Mouse (Mus musculus): Measurements from ENCODE around the gene Pts. TPM values are rescaled to one million over a fixed set of nuclear protein-coding genes. Genes with fewer than 3 reads are reported as not detected.

Gene Pts
- 11.8 and 14.8 TPM in 2 replicates for polyA plus RNA-seq (2012; rRNA removed; ENCODE audit: low replicate concordance)

GRCm38 (mm10) chr9:50528293-50528892 lies at the start of gene Pts:
Pts (minus strand) TSS chr9:50528724.

GRCm38 (mm10) chr9:50561145-50561917 lies 32.8 kb upstream of the Pts start, which contains the start of gene Tex12:
Tex12 (minus strand) TSS chr9:50561325.

DNA sequence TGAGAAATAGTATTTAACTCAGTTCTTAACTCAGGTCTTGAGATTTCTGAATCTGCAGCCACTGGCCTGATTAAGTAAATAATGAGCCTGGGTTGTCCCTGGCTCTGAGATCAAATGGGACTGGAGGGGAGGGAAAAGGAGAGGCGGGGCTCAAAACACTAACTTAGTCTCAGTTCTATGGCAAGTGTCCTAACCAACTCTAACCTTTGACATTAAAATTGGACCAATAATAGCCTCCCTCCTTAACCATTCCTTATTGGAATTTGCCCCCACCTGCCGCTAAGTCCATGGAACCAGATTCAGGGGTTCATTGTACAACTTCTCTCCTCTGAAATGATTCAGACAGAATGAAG lies 26.5 kb upstream of the Pts start, which contains the start of gene Bco2:
Gene Bco2, minus strand, starts transcription at position 88 of the 353 bp plus-strand sequence.

DNA sequence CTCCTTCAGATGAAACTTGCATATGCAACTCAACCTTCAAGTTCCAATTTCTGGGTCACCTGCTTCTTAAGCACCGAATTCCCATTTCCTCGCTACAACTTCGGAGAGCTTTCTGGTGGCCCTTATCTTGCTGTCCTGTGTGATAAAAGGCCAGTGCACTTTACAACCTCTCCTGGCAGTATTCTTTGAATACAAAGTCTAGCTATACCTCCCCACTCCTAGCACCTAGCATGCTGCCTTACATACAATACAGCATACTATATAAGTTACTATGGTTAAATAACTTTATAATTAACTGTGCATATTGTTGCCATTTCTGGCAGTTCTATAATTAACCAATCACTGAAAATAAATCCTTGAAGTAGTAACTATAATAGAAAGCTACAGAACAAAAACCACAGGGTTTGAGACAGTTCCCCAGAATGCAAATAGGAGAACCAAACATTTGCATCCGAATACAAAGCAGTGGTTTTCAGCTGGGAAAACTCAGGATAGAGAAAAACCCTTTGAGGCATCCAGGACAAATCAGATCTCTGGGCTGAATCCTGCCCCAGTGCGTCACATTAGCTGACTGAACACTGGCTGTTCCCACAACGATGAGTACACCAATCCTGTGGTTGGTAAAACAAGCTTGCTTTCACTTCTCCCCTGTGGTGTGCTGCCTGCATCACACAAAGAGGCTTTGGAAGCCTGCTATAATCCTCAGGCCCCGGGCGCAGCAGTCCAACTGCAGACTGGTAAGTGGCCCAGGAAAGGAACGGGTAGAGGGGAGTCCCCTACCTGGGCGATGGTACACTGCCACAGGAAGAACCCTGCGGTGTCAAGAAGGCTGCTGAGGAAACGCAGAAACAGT lies 25.9 kb upstream of the Pts start, which contains the start of gene Il18:
Gene Il18, plus strand, starts transcription at position 587 of the 853 bp plus-strand sequence.

GRCm38 (mm10) chr9:50494311-50494710 lies 34.2 kb downstream of the Pts start, which contains the start of gene Plet1:
Plet1 (plus strand) TSS chr9:50494525.

Other genes with a start within 250 kb of the Pts start
- 1.5 and 3.7 TPM in 2 replicates for gene Rpl10-ps3, start 183.8 kb downstream of the Pts start, polyA plus RNA-seq (2012; rRNA removed; ENCODE audit: low replicate concordance)
- gene Plet1, start 34.2 kb downstream of the Pts start, polyA plus RNA-seq (2012; rRNA removed; ENCODE audit: low replicate concordance), result 0.26 and 16.1 TPM in 2 replicates
- gene Il18, start 26.1 kb upstream of the Pts start, polyA plus RNA-seq (2012; rRNA removed; ENCODE audit: low replicate concordance), result 12.4 and 14.0 TPM in 2 replicates
- gene Bco2, start 26.5 kb upstream of the Pts start, polyA plus RNA-seq (2012; rRNA removed; ENCODE audit: low replicate concordance), result 5.6 and 10.1 TPM in 2 replicates
- gene Tex12, start 32.6 kb upstream of the Pts start, polyA plus RNA-seq (2012; rRNA removed; ENCODE audit: low replicate concordance), result not detected in 2 replicates
- gene Sdhd, start 75.1 kb upstream of the Pts start, polyA plus RNA-seq (2012; rRNA removed; ENCODE audit: low replicate concordance), result 493 and 524 TPM in 2 replicates
- gene Timm8b, start 75.2 kb upstream of the Pts start, polyA plus RNA-seq (2012; rRNA removed; ENCODE audit: low replicate concordance), result 49.7 and 77.5 TPM in 2 replicates
- 0.30 and 0.44 TPM in 2 replicates for gene Pih1d2, start 88.6 kb upstream of the Pts start, polyA plus RNA-seq (2012; rRNA removed; ENCODE audit: low replicate concordance)
- 2.1 and 3.4 TPM in 2 replicates for gene Nkapd1, start 88.7 kb upstream of the Pts start, polyA plus RNA-seq (2012; rRNA removed; ENCODE audit: low replicate concordance)
- 9.7 and 18.9 TPM in 2 replicates for gene Dlat, start 131.1 kb upstream of the Pts start, polyA plus RNA-seq (2012; rRNA removed; ENCODE audit: low replicate concordance)
- 0.30 and 2.1 TPM in 2 replicates for gene Dixdc1, start 210.8 kb upstream of the Pts start, polyA plus RNA-seq (2012; rRNA removed; ENCODE audit: low replicate concordance)
- 8.1 and 11.5 TPM in 2 replicates for gene 2310030G06Rik, start 217.8 kb upstream of the Pts start, polyA plus RNA-seq (2012; rRNA removed; ENCODE audit: low replicate concordance)
- gene Cryab, start 222.6 kb upstream of the Pts start, polyA plus RNA-seq (2012; rRNA removed; ENCODE audit: low replicate concordance), result 38.3 and 50.6 TPM in 2 replicates
- 8.3 and 12.9 TPM in 2 replicates for gene Hspb2, start 223.6 kb upstream of the Pts start, polyA plus RNA-seq (2012; rRNA removed; ENCODE audit: low replicate concordance)
- gene Fdxacb1, start 239.5 kb upstream of the Pts start, polyA plus RNA-seq (2012; rRNA removed; ENCODE audit: low replicate concordance), result 1.9 and 2.8 TPM in 2 replicates
- gene Alg9, start 246.3 kb upstream of the Pts start, polyA plus RNA-seq (2012; rRNA removed; ENCODE audit: low replicate concordance), result 15.5 and 18.9 TPM in 2 replicates
- 12.4 and 15.5 TPM in 2 replicates for gene 1110032A03Rik, start 246.8 kb upstream of the Pts start, polyA plus RNA-seq (2012; rRNA removed; ENCODE audit: low replicate concordance)

All from duodenum, adult 2 months (tissue).